Mouse (Mus musculus): ENCODE data around the gene Vmn2r5.
"Not testable (repeated sequence)": the region's sequence is repeated elsewhere in the genome, so short reads cannot be mapped to it uniquely, and the experiment has no call there.

Vmn2r5 gene

DNA sequence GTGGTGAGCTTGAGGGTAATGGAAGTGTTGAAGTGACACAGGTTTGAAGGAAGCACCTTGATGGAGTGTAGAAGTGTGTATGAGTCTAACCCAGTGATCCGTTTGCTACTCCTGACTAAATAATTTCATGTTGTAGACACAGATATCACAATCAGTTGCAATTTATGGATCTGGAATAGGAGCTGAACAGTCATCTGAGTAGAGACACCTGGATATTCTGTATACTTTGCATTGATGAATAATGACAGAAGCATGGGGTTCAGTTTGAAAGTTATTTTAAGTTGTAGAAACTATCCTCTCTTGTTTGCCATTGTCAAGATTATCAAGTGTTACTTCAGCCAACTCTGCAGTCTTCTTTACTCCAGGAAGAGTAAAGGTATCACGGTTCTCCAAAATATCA, at the start of gene Vmn2r5:
Vmn2r5 (minus strand) TSS at position 101 of the 400 bp plus-strand sequence.
- not testable (repeated sequence) for DNase-seq

DNA sequence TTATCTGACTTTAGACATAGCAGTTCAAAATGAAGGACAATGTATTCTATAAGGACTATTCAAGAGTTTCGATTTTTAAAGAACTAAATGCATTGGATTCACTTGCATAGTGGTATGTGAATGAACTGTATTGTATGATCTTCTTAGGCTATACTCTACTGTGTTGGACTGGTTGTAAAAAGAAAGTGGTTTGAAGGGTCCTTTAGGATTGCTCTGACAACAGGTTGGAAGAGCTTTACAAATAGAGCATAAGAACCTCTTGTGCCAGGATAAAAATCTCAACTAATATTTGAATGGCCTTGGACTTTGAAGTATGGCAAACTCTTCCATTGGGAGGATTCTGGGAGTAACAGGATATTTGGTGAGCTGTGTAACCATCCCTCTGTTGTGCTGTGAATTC, 13.9 kb upstream of the Vmn2r5 start:
- DNase-seq = not testable (repeated sequence)

Measured in cerebellum, postnatal 36 days (tissue).